Mouse (Mus musculus) forebrain, embryonic 12.5 days (tissue): ENCODE data around the gene Gm21762. TPM values are rescaled to one million over a fixed set of nuclear protein-coding genes. Genes with fewer than 3 reads are reported as not detected.
"Not testable (repeated sequence)": the region's sequence is repeated elsewhere in the genome, so short reads cannot be mapped to it uniquely, and the experiment has no call there.

Experiments used
- ATAC-seq: fragments of 200-750 bp; cut with Nextera tagmentation; 2 replicates; pipeline ENCODE4 v1.8.0; 2017; ENCODE audit warnings: moderate TSS enrichment; ENCODE audit not compliant: low FRiP score
- H3K27ac ChIP-seq: fragments of 300-500 bp; sonication (generic); 2 replicates; pipeline ENCODE4 v1.5.1; 2016; ENCODE audit warnings: mild to moderate bottlenecking
- H3K27me3 ChIP-seq: fragments of 300-500 bp; sonication (generic); 2 replicates; pipeline ENCODE4 v1.6.1; 2016; ENCODE audit warnings: mild to moderate bottlenecking
- H3K36me3 ChIP-seq: fragments of 300-500 bp; sonication (generic); replicated peaks from 2 replicates; pipeline ENCODE4 v1.6.1; 2016; ENCODE audit warnings: mild to moderate bottlenecking
- H3K4me1 ChIP-seq: fragments of 300-500 bp; sonication (generic); 2 replicates; pipeline ENCODE4 v1.6.1; 2016
- H3K4me2 ChIP-seq: fragments of 300-500 bp; sonication (generic); 2 replicates; pipeline ENCODE4 v1.6.1; 2016; ENCODE audit warnings: mild to moderate bottlenecking, moderate library complexity
- H3K4me3 ChIP-seq: fragments of 300-500 bp; sonication (generic); replicated peaks from 2 replicates; pipeline ENCODE4 v1.5.1; 2016; ENCODE audit warnings: mild to moderate bottlenecking
- H3K9ac ChIP-seq: fragments of 300-500 bp; sonication (generic); 2 replicates; pipeline ENCODE4 v1.6.1; 2016; ENCODE audit warnings: mild to moderate bottlenecking
- H3K9me3 ChIP-seq: fragments of 300-500 bp; sonication (generic); 2 replicates; pipeline ENCODE4 v1.6.1; 2016
- WGBS: fragments of 180-500 bp; shearing (Covaris S2); methylation state at CpG from one replicate; pipeline ENCODE4 v1.1.7; 2016; 5-methylcytosine and 5-hydroxymethylcytosine counted together
- polyA plus RNA-seq: library from polyadenylated mRNA; unstranded; fragments of >200 nt; fragmentation: Nextera tagmentation; extraction: Ambion mirVana; gene quantifications from 2 replicates; pipeline ENCODE4 v1.2.1, GENCODE M21; 2016

Gene Gm21762
- polyA plus RNA-seq, 1 experiment from 2014 or later = not detected

- H3K9ac ChIP-seq, ATAC-seq, H3K4me1 ChIP-seq, H3K27me3 ChIP-seq, H3K9me3 ChIP-seq, H3K27ac ChIP-seq, H3K36me3 ChIP-seq, H3K4me2 ChIP-seq, H3K4me3 ChIP-seq: not testable (repeated sequence)
- WGBS = 64% methylated on average over 5 of the region's 5 CpGs
These were observed 47.4 kb downstream of the Gm21762 start for GRCm38 (mm10) chr13:120168301-120168700.

Other genes with a start within 250 kb of the Gm21762 start
- not detected in 2 replicates for gene Gm36079, start 188.9 kb downstream of the Gm21762 start, polyA plus RNA-seq
- not detected in 2 replicates for gene Gm21188, start 163.8 kb downstream of the Gm21762 start, polyA plus RNA-seq
- gene Gm20767, start 75.7 kb downstream of the Gm21762 start, polyA plus RNA-seq = not detected in 2 replicates
- not detected in 2 replicates for gene Gm21818, start 43.5 kb downstream of the Gm21762 start, polyA plus RNA-seq
- not detected in 2 replicates for gene Gm21731, start 23.2 kb upstream of the Gm21762 start, polyA plus RNA-seq
- not detected in 2 replicates for gene AF067061, start 47.2 kb upstream of the Gm21762 start, polyA plus RNA-seq
- not detected in 2 replicates for gene BC147527, start 84.4 kb upstream of the Gm21762 start, polyA plus RNA-seq
- gene Tcstv3, start 100.9 kb upstream of the Gm21762 start, polyA plus RNA-seq = not detected in 2 replicates